Mouse (Mus musculus) hindbrain, embryonic 12.5 days (tissue): ENCODE measurements at regions not wholly inside any gene's neighbourhood (a gene's known extent, or its start where the extent isn't known, plus 50 kb on each side); places are given as distances from the start of the nearest gene placed in this dataset.

Source experiments
- ATAC-seq: fragments of 200-750 bp; cut with Nextera tagmentation; 2 replicates; pipeline ENCODE4 v1.8.0; 2017; ENCODE audit warnings: moderate TSS enrichment; ENCODE audit not compliant: low FRiP score
- H3K27ac ChIP-seq: fragments of 300-500 bp; sonication (generic); 2 replicates; pipeline ENCODE4 v1.5.1; 2016; ENCODE audit warnings: mild to moderate bottlenecking
- H3K27me3 ChIP-seq: fragments of 300-500 bp; sonication (generic); 2 replicates; pipeline ENCODE4 v1.6.1; 2016; ENCODE audit warnings: mild to moderate bottlenecking
- H3K36me3 ChIP-seq: fragments of 300-500 bp; sonication (generic); 2 replicates; pipeline ENCODE4 v1.6.1; 2016; ENCODE audit warnings: mild to moderate bottlenecking
- H3K4me1 ChIP-seq: fragments of 300-500 bp; sonication (generic); 2 replicates; pipeline ENCODE4 v1.6.1; 2016
- H3K4me2 ChIP-seq: fragments of 300-500 bp; sonication (generic); replicated peaks from 2 replicates; pipeline ENCODE4 v1.6.1; 2016; ENCODE audit warnings: mild to moderate bottlenecking
- H3K4me3 ChIP-seq: fragments of 300-500 bp; sonication (generic); 2 replicates; pipeline ENCODE4 v1.5.1; 2016; ENCODE audit warnings: mild to moderate bottlenecking
- H3K9ac ChIP-seq: fragments of 300-500 bp; sonication (generic); 2 replicates; pipeline ENCODE4 v1.6.1; 2016; ENCODE audit warnings: mild to moderate bottlenecking, moderate library complexity
- H3K9me3 ChIP-seq: fragments of 300-500 bp; sonication (generic); replicated peaks from 2 replicates; pipeline ENCODE4 v1.6.1; 2016; ENCODE audit warnings: mild to moderate bottlenecking
- WGBS: fragments of 180-500 bp; shearing (Covaris S2); methylation state at CpG from one replicate; pipeline ENCODE4 v1.1.7; 2016; 5-methylcytosine and 5-hydroxymethylcytosine counted together

GRCm38 (mm10) chr13:90777952-90778298 lies 127.2 kb downstream of the Atp6ap1l start:
- Histone ChIP-seq H3K4me1 (no peaks in the 10 kb centered on the region), H3K9me3 (no peaks in the 10 kb centered on the region), H3K27ac (no peak overlapping the region), H3K4me3 (no peak overlapping the region), H3K36me3 (no peaks in the 10 kb centered on the region), H3K4me2 (no peak overlapping the region), H3K9ac (no peak overlapping the region), H3K27me3 (no peaks in the 10 kb centered on the region)
- ATAC-seq: no peak
- 73% methylated on average over 4 of the region's 4 CpGs for whole genome bisulfite sequencing

GRCm38 (mm10) chr13:90777123-90777951 lies 127.8 kb downstream of the Atp6ap1l start:
- ATAC-seq: no peak
- 94% methylated on average over 5 of the region's 5 CpGs for WGBS
- Histone ChIP-seq H3K4me1 (no peaks in the 10 kb centered on the region), H3K27ac (no peak overlapping the region), H3K9ac (no peak overlapping the region), H3K27me3 (no peaks in the 10 kb centered on the region), H3K36me3 (no peaks in the 10 kb centered on the region), H3K4me3 (no peak overlapping the region), H3K4me2 (no peak overlapping the region), H3K9me3 (no peaks in the 10 kb centered on the region)

- no peak for ATAC-seq
Observed at GRCm38 (mm10) chr13:90762154-90762553, 143.0 kb downstream of the Atp6ap1l start.

GRCm38 (mm10) chr13:90760516-90761050 lies 144.6 kb downstream of the Atp6ap1l start:
- Histone ChIP-seq H3K36me3 (no peaks in the 10 kb centered on the region), H3K9me3 (no peaks in the 10 kb centered on the region), H3K9ac (no peak overlapping the region), H3K4me1 (no peaks in the 10 kb centered on the region), H3K27me3 (no peaks in the 10 kb centered on the region), H3K4me2 (no peak overlapping the region), H3K27ac (no peak overlapping the region), H3K4me3 (no peak overlapping the region)
- no peak for ATAC-seq
- WGBS: 67% methylated on average over 4 of the region's 4 CpGs

More at GRCm38 (mm10) chr13:90762154-90762553, 143.0 kb downstream of the Atp6ap1l start:
- H3K36me3 ChIP-seq: no peaks in the 10 kb centered on the region
- H3K4me3 ChIP-seq: no peak overlapping the region
- H3K27ac ChIP-seq: no peak overlapping the region
- H3K9ac ChIP-seq: no peak overlapping the region
- H3K27me3 ChIP-seq: no peaks in the 10 kb centered on the region
- WGBS: 46% methylated on average over 2 of the region's 2 CpGs
- H3K4me1 ChIP-seq: no peaks in the 10 kb centered on the region
- H3K4me2 ChIP-seq: no peak overlapping the region
- no peaks in the 10 kb centered on the region for H3K9me3 ChIP-seq

- no peak overlapping the region for H3K9ac ChIP-seq
Observed at GRCm38 (mm10) chr13:90754451-90754850, 150.7 kb downstream of the Atp6ap1l start.

GRCm38 (mm10) chr13:90749741-90750140 lies 155.4 kb downstream of the Atp6ap1l start:
- no peaks in the 10 kb centered on the region for H3K9me3 ChIP-seq
- no peak for ATAC-seq
- no peaks in the 10 kb centered on the region for H3K27me3 ChIP-seq
- WGBS: 79% methylated on average over 1 of the region's 1 CpGs
- H3K4me2 ChIP-seq: no peak overlapping the region
- H3K27ac ChIP-seq: no peak overlapping the region
- H3K4me3 ChIP-seq: no peak overlapping the region
- no peaks in the 10 kb centered on the region for H3K36me3 ChIP-seq
- no peaks in the 10 kb centered on the region for H3K4me1 ChIP-seq
- H3K9ac ChIP-seq: no peak overlapping the region

More at GRCm38 (mm10) chr13:90754451-90754850, 150.7 kb downstream of the Atp6ap1l start:
- Histone ChIP-seq H3K27me3 (no peaks in the 10 kb centered on the region), H3K36me3 (no peaks in the 10 kb centered on the region), H3K4me2 (no peak overlapping the region), H3K27ac (no peak overlapping the region), H3K4me3 (no peak overlapping the region), H3K4me1 (no peaks in the 10 kb centered on the region), H3K9me3 (no peaks in the 10 kb centered on the region)
- no peak for ATAC-seq
- WGBS: 91% methylated on average over 3 of the region's 3 CpGs

- H3K27ac ChIP-seq: no peak overlapping the region
- no peak for ATAC-seq
- H3K27me3 ChIP-seq: no peaks in the 10 kb centered on the region
- H3K4me3 ChIP-seq: no peak overlapping the region
- no peaks in the 10 kb centered on the region for H3K4me1 ChIP-seq
- no peak overlapping the region for H3K9ac ChIP-seq
- H3K4me2 ChIP-seq: no peak overlapping the region
- H3K36me3 ChIP-seq: no peaks in the 10 kb centered on the region
- WGBS: 43% methylated on average over 1 of the region's 1 CpGs
- H3K9me3 ChIP-seq: no peaks in the 10 kb centered on the region
Observed at GRCm38 (mm10) chr13:90745063-90745462, 160.1 kb downstream of the Atp6ap1l start.

- H3K27me3 ChIP-seq: no peaks in the 10 kb centered on the region
- no peak overlapping the region for H3K4me3 ChIP-seq
- no peaks in the 10 kb centered on the region for H3K9me3 ChIP-seq
- 66% methylated on average over 4 of the region's 4 CpGs for WGBS
- no peaks in the 10 kb centered on the region for H3K4me1 ChIP-seq
- no peak overlapping the region for H3K4me2 ChIP-seq
- H3K9ac ChIP-seq: no peak overlapping the region
- no peak overlapping the region for H3K27ac ChIP-seq
- ATAC-seq: peak; percentile 83
- no peaks in the 10 kb centered on the region for H3K36me3 ChIP-seq
Observed at GRCm38 (mm10) chr13:90742615-90743402, 162.3 kb downstream of the Atp6ap1l start.

GRCm38 (mm10) chr13:90739797-90740196 lies 165.4 kb downstream of the Atp6ap1l start:
- Histone ChIP-seq H3K4me3 (no peak overlapping the region), H3K9me3 (no peaks in the 10 kb centered on the region), H3K4me1 (no peaks in the 10 kb centered on the region), H3K9ac (no peak overlapping the region), H3K27me3 (no peaks in the 10 kb centered on the region), H3K27ac (no peak overlapping the region), H3K36me3 (no peaks in the 10 kb centered on the region), H3K4me2 (no peak overlapping the region)
- 96% methylated on average over 1 of the region's 1 CpGs for WGBS
- ATAC-seq: no peak

GRCm38 (mm10) chr13:90738513-90738912 lies 166.6 kb downstream of the Atp6ap1l start:
- H3K4me3 ChIP-seq: no peak overlapping the region
- WGBS: 86% methylated on average over 3 of the region's 3 CpGs
- H3K27me3 ChIP-seq: no peaks in the 10 kb centered on the region
- no peak for ATAC-seq
- H3K9ac ChIP-seq: no peak overlapping the region
- H3K9me3 ChIP-seq: no peaks in the 10 kb centered on the region
- no peak overlapping the region for H3K27ac ChIP-seq
- no peaks in the 10 kb centered on the region for H3K36me3 ChIP-seq
- no peaks in the 10 kb centered on the region for H3K4me1 ChIP-seq
- H3K4me2 ChIP-seq: no peak overlapping the region

GRCm38 (mm10) chr13:90733265-90733664 lies 171.9 kb downstream of the Atp6ap1l start:
- Histone ChIP-seq H3K36me3 (no peaks in the 10 kb centered on the region), H3K4me2 (no peak overlapping the region), H3K4me1 (no peaks in the 10 kb centered on the region), H3K27ac (no peak overlapping the region), H3K9me3 (no peaks in the 10 kb centered on the region), H3K9ac (no peak overlapping the region), H3K27me3 (no peaks in the 10 kb centered on the region), H3K4me3 (no peak overlapping the region)
- WGBS: 94% methylated on average over 3 of the region's 3 CpGs
- ATAC-seq: no peak

GRCm38 (mm10) chr13:90729078-90729477 lies 176.1 kb downstream of the Atp6ap1l start:
- no peaks in the 10 kb centered on the region for H3K27me3 ChIP-seq
- no peak for ATAC-seq
- H3K4me2 ChIP-seq: no peak overlapping the region
- H3K9me3 ChIP-seq: no peaks in the 10 kb centered on the region
- no peaks in the 10 kb centered on the region for H3K4me1 ChIP-seq
- no peaks in the 10 kb centered on the region for H3K36me3 ChIP-seq
- H3K27ac ChIP-seq: no peak overlapping the region
- H3K4me3 ChIP-seq: no peak overlapping the region
- no peak overlapping the region for H3K9ac ChIP-seq
